Mouse (Mus musculus) gonadal fat pad, adult 2 months (tissue): ENCODE data around the gene Ccdc130. TPM values are rescaled to one million over a fixed set of nuclear protein-coding genes. Genes with fewer than 3 reads are reported as not detected.

Experiments used
- polyA plus RNA-seq: library from polyadenylated mRNA; depleted of rRNA; stranded (reverse); fragments of >200 nt; gene quantifications from 2 replicates; pipeline ENCODE4 v1.2.3, GENCODE M21; 2012; rRNA removed

Gene Ccdc130
- polyA plus RNA-seq, 1 experiment: 44.9 TPM

Other genes with a start within 250 kb of the Ccdc130 start
- 0.49 and 1.0 TPM in 2 replicates for gene Palm3, start 248.9 kb downstream of the Ccdc130 start, polyA plus RNA-seq
- 2.3 and 3.1 TPM in 2 replicates for gene Il27ra, start 227.8 kb downstream of the Ccdc130 start, polyA plus RNA-seq
- 0.24 TPM in 1 of 2 replicates, not detected in the other for gene Rln3, start 225.4 kb downstream of the Ccdc130 start, polyA plus RNA-seq
- gene Gm10643, start 205.2 kb downstream of the Ccdc130 start, polyA plus RNA-seq: 0.97 and 1.3 TPM in 2 replicates
- gene Rfx1, start 203.5 kb downstream of the Ccdc130 start, polyA plus RNA-seq: 13.2 and 16.8 TPM in 2 replicates
- 22.0 and 28.8 TPM in 2 replicates for gene Dcaf15, start 165.6 kb downstream of the Ccdc130 start, polyA plus RNA-seq
- 0.51 and 0.81 TPM in 2 replicates for gene Podnl1, start 144.4 kb downstream of the Ccdc130 start, polyA plus RNA-seq
- gene Cc2d1a, start 122.4 kb downstream of the Ccdc130 start, polyA plus RNA-seq: 25.4 and 25.7 TPM in 2 replicates
- gene 4930432K21Rik, start 122.4 kb downstream of the Ccdc130 start, polyA plus RNA-seq: 2.4 TPM in 2 replicates
- 0.95 and 1.4 TPM in 2 replicates for gene Nanos3, start 85.2 kb downstream of the Ccdc130 start, polyA plus RNA-seq
- gene Zswim4, start 33.3 kb downstream of the Ccdc130 start, polyA plus RNA-seq: 9.3 and 10.0 TPM in 2 replicates
- gene D8Ertd738e, start 20.7 kb downstream of the Ccdc130 start, polyA plus RNA-seq: 134 and 141 TPM in 2 replicates
- 45.7 and 53.6 TPM in 2 replicates for gene Mri1, start 13.1 kb downstream of the Ccdc130 start, polyA plus RNA-seq
- gene Cacna1a, start 118.1 kb upstream of the Ccdc130 start, polyA plus RNA-seq: 9.4 and 10.4 TPM in 2 replicates